Comparison of ENCODE assay signal across 8 mouse cellular contexts in genomic region chr17:7927582-7928535, GRCm38 (mm10). TPM values are rescaled to one million over a fixed set of nuclear protein-coding genes. Genes with fewer than 3 reads are reported as not detected.
A peak's percentile ranks its signal among the peaks of the same experiment; 100 is the strongest.
DNase-seq lines count a peak whose midpoint lies in the region; ATAC-seq and TF ChIP-seq lines count a peak whose summit lies in the region.

No protein-coding gene starts in this region.

- no peak overlapping the region for H3K4me2 ChIP-seq in liver, embryonic 12.5 days
- H3K4me2 ChIP-seq in embryonic facial prominence, embryonic 14.5 days (ENCODE audit: low read depth, low read length), result peak overlapping the region; percentile 12; the same call in 1 of the 2 replicates
- H3K4me2 ChIP-seq in kidney, postnatal 0 days (ENCODE audit: low read length), result no peak overlapping the region
- H3K4me2 ChIP-seq in liver, embryonic 15.5 days, result peak overlapping the region; percentile 1; the same call in 1 of the 2 replicates

- no peaks in the 10 kb centered on the region for H3K27me3 ChIP-seq in liver, embryonic 12.5 days (replicated peaks)
- H3K27me3 ChIP-seq in embryonic facial prominence, embryonic 14.5 days (replicated peaks; ENCODE audit: control insufficient read depth, insufficient read depth, low read length), result no peaks in the 10 kb centered on the region
- H3K27me3 ChIP-seq in kidney, postnatal 0 days (ENCODE audit: insufficient read depth, low read length), result no peaks in the 10 kb centered on the region
- no peaks in the 10 kb centered on the region for H3K27me3 ChIP-seq in liver, embryonic 15.5 days

- peak; percentile 83 for TF ChIP-seq CTCF in kidney, postnatal 0 days (IDR thresholded peaks at IDR 0.05; ENCODE audit: low read depth)

- no peaks in the 10 kb centered on the region for H3K36me3 ChIP-seq in liver, embryonic 12.5 days
- H3K36me3 ChIP-seq in embryonic facial prominence, embryonic 14.5 days (ENCODE audit: control insufficient read depth, insufficient read depth, low read length), result no peaks in the 10 kb centered on the region
- no peaks in the 10 kb centered on the region for H3K36me3 ChIP-seq in kidney, postnatal 0 days (ENCODE audit: insufficient read depth, low read length)
- H3K36me3 ChIP-seq in liver, embryonic 15.5 days (replicated peaks), result no peaks in the 10 kb centered on the region

- no peak overlapping the region for H3K27ac ChIP-seq in liver, embryonic 12.5 days
- no peak overlapping the region for H3K27ac ChIP-seq in embryonic facial prominence, embryonic 14.5 days (replicated peaks; ENCODE audit: low read depth, low read length)
- no peak overlapping the region for H3K27ac ChIP-seq in kidney, postnatal 0 days
- no peak overlapping the region for H3K27ac ChIP-seq in liver, embryonic 15.5 days (replicated peaks)

- WGBS in liver, embryonic 12.5 days (ENCODE audit: insufficient replicate concordance), result 55% methylated on average over 24 of the region's 24 CpGs
- WGBS in embryonic facial prominence, embryonic 14.5 days, result 69% methylated on average over 24 of the region's 24 CpGs
- 69% methylated on average over 24 of the region's 24 CpGs for WGBS in kidney, postnatal 0 days
- WGBS in liver, embryonic 15.5 days (ENCODE audit: insufficient replicate concordance), result 54% methylated on average over 24 of the region's 24 CpGs

- H3K4me1 ChIP-seq in liver, embryonic 12.5 days, result peaks cover 8% of the 10 kb centered on the region; the same call in 1 of the 2 replicates
- peaks cover 13% of the 10 kb centered on the region; the same call in 1 of the 2 replicates for H3K4me1 ChIP-seq in embryonic facial prominence, embryonic 14.5 days (ENCODE audit: control insufficient read depth, insufficient read depth, low read length)
- H3K4me1 ChIP-seq in kidney, postnatal 0 days (replicated peaks; ENCODE audit: insufficient read depth, low read length), result peaks cover 7% of the 10 kb centered on the region; the same call in 1 of the 2 replicates
- H3K4me1 ChIP-seq in liver, embryonic 15.5 days (replicated peaks), result 0 out of 2 replicates have a peak, but pooled peaks cover 2% of the 10 kb centered on the region

- peak; percentile 65 for DNase-seq in liver
- DNase-seq in adrenal gland, postnatal 25 days, result peak; percentile 81
- peak; percentile 57 for DNase-seq in embryonic facial prominence, embryonic 14.5 days (ENCODE audit: low spot score)
- DNase-seq in kidney, postnatal 0 days (ENCODE audit: low spot score), result peak; percentile 81
- DNase-seq in retina, postnatal 7 days (ENCODE audit: low read depth, low spot score), result peak; percentile 24
- DNase-seq in urinary bladder, adult 18-20 months (ENCODE audit: low spot score in 2 of 2), result peak; percentile 30 to 59

- no peaks in the 10 kb centered on the region for H3K9me3 ChIP-seq in liver, embryonic 12.5 days (replicated peaks)
- no peaks in the 10 kb centered on the region for H3K9me3 ChIP-seq in embryonic facial prominence, embryonic 14.5 days (ENCODE audit: control insufficient read depth, low read length)
- H3K9me3 ChIP-seq in kidney, postnatal 0 days (replicated peaks; ENCODE audit: low read length), result no peaks in the 10 kb centered on the region
- no peaks in the 10 kb centered on the region for H3K9me3 ChIP-seq in liver, embryonic 15.5 days (replicated peaks)

- no peak for ATAC-seq in liver, embryonic 12.5 days
- ATAC-seq in embryonic facial prominence, embryonic 14.5 days (ENCODE audit: low read depth), result no peak
- ATAC-seq in kidney, postnatal 0 days (replicated peaks; ENCODE audit: low FRiP score, low read depth), result no peak
- no peak for ATAC-seq in liver, embryonic 15.5 days (ENCODE audit: insufficient read depth)

- H3K4me3 ChIP-seq in liver, embryonic 12.5 days, result no peak overlapping the region
- H3K4me3 ChIP-seq in embryonic facial prominence, embryonic 14.5 days (ENCODE audit: low read depth, low read length), result no peak overlapping the region
- no peak overlapping the region for H3K4me3 ChIP-seq in kidney, postnatal 0 days (replicated peaks; ENCODE audit: low read depth, low read length)
- H3K4me3 ChIP-seq in liver, embryonic 15.5 days (replicated peaks), result 0 out of 2 replicates have a peak overlapping the region, but pooled peaks have one; percentile 7

- H3K9ac ChIP-seq in liver, embryonic 12.5 days, result no peak overlapping the region
- H3K9ac ChIP-seq in embryonic facial prominence, embryonic 14.5 days (ENCODE audit: low read depth, low read length), result no peak overlapping the region
- no peak overlapping the region for H3K9ac ChIP-seq in kidney, postnatal 0 days (ENCODE audit: low read depth, low read length)
- H3K9ac ChIP-seq in liver, embryonic 15.5 days, result no peak overlapping the region

RNA-seq across cellular contexts. Expression of gene Tagap, which starts 2.1 kb away (rescaled TPM):
- 0.73 and 1.1 TPM in 2 replicates for polyA plus RNA-seq in liver, embryonic 12.5 days (2016; fragmentation: Nextera tagmentation; extraction: Ambion mirVana)
- total RNA-seq in adrenal gland, postnatal 25 days (2021), result 4.7 and 6.6 TPM in 2 replicates
- 0.63 TPM in 2 replicates for polyA plus RNA-seq in embryonic facial prominence, embryonic 14.5 days (2014; fragmentation: Nextera tagmentation; extraction: Ambion mirVana)
- 0.68 and 0.74 TPM in 2 replicates for polyA plus RNA-seq in kidney, postnatal 0 days (2015; fragmentation: Nextera tagmentation; extraction: Ambion mirVana)
- 1.8 and 2.2 TPM in 2 replicates for polyA plus RNA-seq in liver, embryonic 15.5 days (2015; fragmentation: Nextera tagmentation; extraction: Ambion mirVana)

RNA-seq across cellular contexts. Expression of gene Rsph3a, which starts 17.6 kb away (rescaled TPM):
- polyA plus RNA-seq in liver, embryonic 12.5 days (2016; fragmentation: Nextera tagmentation; extraction: Ambion mirVana), result 23.0 and 26.0 TPM in 2 replicates
- total RNA-seq in adrenal gland, postnatal 25 days (2021), result 48.7 and 52.1 TPM in 2 replicates
- polyA plus RNA-seq in embryonic facial prominence, embryonic 14.5 days (2014; fragmentation: Nextera tagmentation; extraction: Ambion mirVana), result 51.8 and 55.6 TPM in 2 replicates
- 60.5 and 73.0 TPM in 2 replicates for polyA plus RNA-seq in kidney, postnatal 0 days (2015; fragmentation: Nextera tagmentation; extraction: Ambion mirVana)
- polyA plus RNA-seq in liver, embryonic 15.5 days (2015; fragmentation: Nextera tagmentation; extraction: Ambion mirVana), result 15.5 and 15.9 TPM in 2 replicates

Comparison
In these comparisons a context has a peak if more than half of its experiments do, and no peak if none do; other contexts are left out.
1. H3K4me2 ChIP-seq: peak in embryonic facial prominence, embryonic 14.5 days (single experiment) and liver, embryonic 15.5 days (single experiment); none in liver, embryonic 12.5 days (single experiment) and kidney, postnatal 0 days (single experiment).
2. DNase-seq: peak in every context shown above with its lines; median percentile 81 in adrenal gland, postnatal 25 days; 81 in kidney, postnatal 0 days; 65 in liver; 57 in embryonic facial prominence, embryonic 14.5 days; 44 in urinary bladder, adult 18-20 months; 24 in retina, postnatal 7 days.